Mouse (Mus musculus): ENCODE results near the gene Clstn1. TPM values are rescaled to one million over a fixed set of nuclear protein-coding genes. Genes with fewer than 3 reads are reported as not detected.
"Not testable (repeated sequence)": the region's sequence is repeated elsewhere in the genome, so short reads cannot be mapped to it uniquely, and the experiment has no call there.

Gene Clstn1
- polyA plus RNA-seq, 1 experiment = 31.8 TPM

GRCm38 (mm10) chr4:149599549-149599948 lies 13.3 kb downstream of the Clstn1 start:
- no peak for DNase-seq (ENCODE audit: low read depth)

GRCm38 (mm10) chr4:149600130-149600529 lies 13.9 kb downstream of the Clstn1 start:
- DNase-seq (ENCODE audit: low read depth) = no peak

- no peak for DNase-seq (ENCODE audit: low read depth)
These were observed 15.2 kb downstream of the Clstn1 start for GRCm38 (mm10) chr4:149601484-149601883.

- DNase-seq (ENCODE audit: low read depth) = no peak
These were observed 16.0 kb downstream of the Clstn1 start for GRCm38 (mm10) chr4:149602236-149602635.

GRCm38 (mm10) chr4:149603860-149604259 lies 17.6 kb downstream of the Clstn1 start:
- no peak for DNase-seq (ENCODE audit: low read depth)

DNA sequence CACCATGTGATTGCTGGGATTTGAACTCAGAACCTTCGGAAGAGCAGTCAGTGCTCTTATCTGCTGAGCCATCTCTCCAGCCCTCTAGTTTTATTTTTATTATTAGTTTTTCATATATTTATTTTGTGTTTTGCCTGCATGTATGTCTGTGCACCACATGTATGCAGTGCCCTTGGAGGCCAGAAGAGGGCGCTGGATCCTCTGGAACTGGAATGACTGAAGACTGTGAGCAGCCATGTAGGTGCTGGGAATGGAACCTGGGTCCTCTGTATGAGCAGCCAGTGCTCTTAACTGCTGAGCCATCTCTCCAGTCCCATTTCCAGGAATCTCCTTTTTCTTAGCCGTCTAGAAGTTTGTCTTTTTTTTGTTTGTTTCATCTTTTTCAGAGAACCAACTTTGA lies 18.2 kb downstream of the Clstn1 start:
- no peak for DNase-seq (ENCODE audit: low read depth)

GRCm38 (mm10) chr4:149606056-149606455 lies 19.8 kb downstream of the Clstn1 start:
- DNase-seq (ENCODE audit: low read depth) = no peak

- no peak for DNase-seq (ENCODE audit: low read depth)
These were observed 20.6 kb downstream of the Clstn1 start for GRCm38 (mm10) chr4:149606766-149607358.

- DNase-seq (ENCODE audit: low read depth) = no peak
These were observed 21.5 kb downstream of the Clstn1 start for GRCm38 (mm10) chr4:149607591-149608308.

DNA sequence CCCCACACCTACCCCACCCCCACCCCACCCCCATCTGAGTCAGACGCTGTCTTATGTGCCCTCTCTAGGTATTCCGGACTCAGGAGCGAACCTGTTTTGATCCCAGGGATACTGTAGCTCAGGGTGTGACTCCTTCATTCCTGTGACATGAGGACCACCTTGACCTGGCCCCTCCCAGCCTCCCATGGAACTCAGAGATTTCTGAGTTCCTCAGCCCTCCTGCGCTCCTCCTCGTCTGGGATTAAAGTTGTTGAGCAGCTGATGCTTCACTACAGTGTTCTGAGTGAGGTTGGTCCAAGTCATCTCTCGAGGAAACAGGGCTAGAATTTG lies 22.0 kb downstream of the Clstn1 start:
- no peak for DNase-seq (ENCODE audit: low read depth)

GRCm38 (mm10) chr4:149609256-149610025 lies 23.2 kb downstream of the Clstn1 start:
- no peak for DNase-seq (ENCODE audit: low read depth)

DNA sequence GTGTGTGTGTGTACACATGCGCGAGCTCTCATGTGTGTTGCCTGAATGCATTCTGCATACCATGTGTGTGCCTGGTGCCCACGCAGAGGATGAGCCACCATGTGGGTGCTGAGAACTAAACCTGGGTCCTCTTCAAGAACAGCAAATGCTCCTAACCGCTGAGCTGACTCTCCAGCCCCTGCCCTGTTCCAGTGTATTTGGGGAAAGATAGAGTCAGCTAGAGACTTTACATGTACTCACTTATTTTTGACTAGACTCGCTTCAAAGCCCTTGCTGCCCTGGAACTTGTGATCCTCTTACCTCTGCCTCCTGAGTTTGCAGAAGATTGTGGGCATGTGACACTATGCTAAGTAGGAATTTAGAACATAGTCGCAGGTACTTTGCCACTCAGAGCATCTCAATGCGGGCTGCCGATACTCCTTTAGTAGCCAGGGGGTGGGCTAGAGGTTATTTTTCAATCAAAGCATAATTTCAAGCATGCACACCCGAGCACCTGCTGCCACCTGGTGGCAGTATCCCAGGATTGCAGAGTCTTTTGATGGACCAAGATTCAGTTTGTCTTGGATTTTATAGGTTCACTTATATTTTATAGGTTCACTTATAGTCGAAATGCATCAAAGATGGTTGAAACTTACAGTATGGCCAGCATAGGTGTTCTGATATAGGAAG lies 25.2 kb downstream of the Clstn1 start:
- DNase-seq (ENCODE audit: low read depth) = no peak

GRCm38 (mm10) chr4:149613497-149613896 lies 27.2 kb downstream of the Clstn1 start:
- DNase-seq (ENCODE audit: low read depth) = not testable (repeated sequence)

DNA sequence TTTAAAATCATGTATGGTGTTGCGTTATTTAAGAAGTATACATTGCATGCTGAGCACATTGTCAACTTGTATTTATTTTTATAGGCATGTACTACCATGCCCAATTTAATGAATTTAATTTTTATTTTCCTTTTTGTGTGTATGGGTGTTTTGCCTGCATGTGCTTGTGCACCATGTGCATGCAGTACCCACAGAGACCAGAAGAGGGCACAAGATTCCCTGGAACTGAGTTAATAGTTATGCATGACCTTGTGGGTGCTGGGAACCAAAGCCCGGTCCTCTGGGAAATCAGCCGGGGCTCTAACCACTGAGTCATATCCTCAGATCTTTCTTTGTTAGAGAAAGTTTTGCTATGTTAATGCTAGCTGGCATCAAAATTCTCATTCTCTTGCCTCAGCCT lies 28.6 kb downstream of the Clstn1 start:
- no peak for DNase-seq (ENCODE audit: low read depth)

DNA sequence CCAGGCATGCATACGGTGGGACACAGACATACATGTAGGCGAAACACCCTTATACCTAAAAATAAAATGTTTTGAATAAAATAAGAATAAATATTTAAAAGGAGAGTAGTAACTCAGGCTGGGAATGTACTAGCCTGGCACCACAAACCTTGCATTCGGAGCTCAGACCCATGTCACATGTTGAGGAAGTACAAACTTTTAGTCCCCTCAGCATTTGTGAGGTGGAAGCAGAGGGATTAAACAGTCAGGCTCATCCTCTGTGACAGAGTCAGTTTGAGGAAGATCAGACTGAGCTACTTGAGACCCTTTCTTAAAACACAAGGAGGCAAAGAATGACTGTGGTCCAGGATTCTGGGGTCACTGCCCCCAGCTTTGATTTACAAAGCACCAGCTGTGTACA lies 30.7 kb downstream of the Clstn1 start:
- DNase-seq (ENCODE audit: low read depth) = not testable (repeated sequence)

- DNase-seq (ENCODE audit: low read depth) = no peak
These were observed 33.7 kb downstream of the Clstn1 start for GRCm38 (mm10) chr4:149619988-149620387.

- no peak for DNase-seq (ENCODE audit: low read depth)
These were observed 35.0 kb downstream of the Clstn1 start for GRCm38 (mm10) chr4:149621286-149621685.

- no peak for DNase-seq (ENCODE audit: low read depth)
These were observed 37.4 kb downstream of the Clstn1 start for GRCm38 (mm10) chr4:149623711-149624110.

DNA sequence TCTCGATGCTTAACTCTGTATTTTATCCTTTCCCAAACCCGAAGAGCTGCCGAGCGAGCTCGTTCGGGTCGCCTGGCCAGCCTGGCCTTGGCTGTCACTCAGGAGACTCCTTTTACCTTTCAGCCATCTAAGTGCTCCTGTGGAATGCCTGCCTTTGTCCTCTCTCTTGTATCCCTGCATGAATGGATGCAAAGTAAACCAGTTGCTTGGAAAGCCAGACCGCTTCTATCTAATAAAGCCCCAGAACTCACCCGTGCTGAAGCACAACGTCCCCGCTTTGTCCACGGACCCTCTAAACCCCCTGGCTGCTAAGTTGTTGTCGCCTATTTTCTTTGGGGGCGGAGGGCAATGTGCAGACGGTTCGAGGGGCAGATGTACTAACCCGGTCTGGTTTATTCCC lies 40.5 kb downstream of the Clstn1 start:
- no peak for DNase-seq (ENCODE audit: low read depth)

GRCm38 (mm10) chr4:149628372-149628771 lies 42.1 kb downstream of the Clstn1 start:
- DNase-seq (ENCODE audit: low read depth) = no peak

DNA sequence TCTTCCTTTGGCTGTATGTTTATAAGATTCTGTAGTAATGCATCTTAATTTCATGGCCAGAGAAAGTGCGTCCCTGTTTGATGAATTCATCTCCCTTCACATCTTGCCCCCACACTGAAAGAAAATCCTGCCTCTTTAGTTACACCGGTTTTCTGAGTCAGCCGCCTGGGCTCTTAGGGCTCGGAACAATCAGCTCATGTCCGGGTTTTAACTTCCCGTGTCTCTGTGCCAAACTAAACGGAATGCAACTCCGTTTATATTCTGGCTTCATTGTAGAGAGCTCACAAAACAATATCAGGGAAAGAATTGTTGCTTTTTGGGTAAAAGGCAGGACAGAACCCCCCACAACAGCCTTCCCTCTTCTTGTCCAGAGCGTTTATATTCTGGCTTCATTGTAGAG lies 42.5 kb downstream of the Clstn1 start:
- no peak for DNase-seq (ENCODE audit: low read depth)

- no peak for DNase-seq (ENCODE audit: low read depth)
These were observed 46.5 kb downstream of the Clstn1 start for GRCm38 (mm10) chr4:149632670-149633307.

Data from gonadal fat pad, adult 2 months (tissue).